Mouse (Mus musculus) liver, adult 2 months (tissue): Measurements from ENCODE around the gene Tbc1d22a. TPM values are rescaled to one million over a fixed set of nuclear protein-coding genes. Genes with fewer than 3 reads are reported as not detected.

Experiments
- DNase-seq: peaks from one replicate; pipeline ENCODE4 v3.0.0-alpha.2; 2011; ENCODE audit warnings: low read depth, low spot score; ENCODE audit errors: extremely low read depth
- H3K27ac ChIP-seq: fragments of 200-500 bp; replicated peaks from 2 replicates; pipeline ENCODE4 v1.5.1; 2012; ENCODE audit warnings: low read depth, mild to moderate bottlenecking, control low read depth, inconsistent platforms, low read length; ENCODE audit not compliant: insufficient read depth
- H3K27me3 ChIP-seq: fragments of 200-500 bp; 2 replicates; pipeline ENCODE4 v1.6.1; 2012; ENCODE audit warnings: mild to moderate bottlenecking, moderate library complexity, low read length, inconsistent platforms; ENCODE audit not compliant: control insufficient read depth, insufficient read depth
- H3K36me3 ChIP-seq: fragments of 200-500 bp; 2 replicates; pipeline ENCODE4 v1.6.1; 2012; ENCODE audit warnings: low read length, inconsistent platforms; ENCODE audit not compliant: control insufficient read depth, insufficient read depth
- H3K4me1 ChIP-seq: fragments of 200-500 bp; 2 replicates; pipeline ENCODE4 v1.6.1; 2011; ENCODE audit warnings: low read length; ENCODE audit not compliant: control insufficient read depth, insufficient read depth
- H3K4me3 ChIP-seq: fragments of 200-500 bp; 2 replicates; pipeline ENCODE4 v1.5.1; 2011; ENCODE audit warnings: low read depth, mild to moderate bottlenecking, control low read depth, low read length, moderate library complexity; ENCODE audit not compliant: insufficient read depth
- H3K79me2 ChIP-seq: fragments of 200-500 bp; 2 replicates; pipeline ENCODE4 v1.6.1; 2012; ENCODE audit warnings: inconsistent platforms, mild to moderate bottlenecking, low read length, moderate library complexity; ENCODE audit not compliant: control insufficient read depth, insufficient read depth
- H3K9ac ChIP-seq: fragments of 200-500 bp; 2 replicates; pipeline ENCODE4 v1.6.1; 2012; ENCODE audit warnings: low read depth, mild to moderate bottlenecking, control low read depth, inconsistent platforms, low read length
- CTCF ChIP-seq: fragments of 200-500 bp; IDR thresholded peaks from 2 replicates; pipeline ENCODE4 v1.5.1; 2011; ENCODE audit warnings: low read depth, low read length, control low read depth
- POLR2A ChIP-seq: fragments of 200-500 bp; IDR thresholded peaks from 2 replicates; pipeline ENCODE4 v1.6.1; 2011; ENCODE audit warnings: low read length, control low read depth; ENCODE audit not compliant: insufficient read depth; ENCODE audit errors: extremely low read depth
- WGBS: fragments of 180-500 bp; shearing (Covaris S2); methylation state at CpG from one replicate; pipeline ENCODE4 v1.1.7; 2018; 5-methylcytosine and 5-hydroxymethylcytosine counted together
- polyA plus RNA-seq: library from polyadenylated mRNA; depleted of rRNA; stranded (reverse); fragments of >200 nt; gene quantifications from 2 replicates; pipeline ENCODE4 v1.2.3, GENCODE M21; 2012
- total RNA-seq: library from RNA; depleted of rRNA; stranded (reverse); fragments of >200 nt; gene quantifications from 2 replicates; pipeline ENCODE4 v1.2.3, GENCODE M21; 2014

Tbc1d22a gene
- total and polyA plus RNA-seq, 2 experiments, result 9.6 to 14.3 TPM

DNA sequence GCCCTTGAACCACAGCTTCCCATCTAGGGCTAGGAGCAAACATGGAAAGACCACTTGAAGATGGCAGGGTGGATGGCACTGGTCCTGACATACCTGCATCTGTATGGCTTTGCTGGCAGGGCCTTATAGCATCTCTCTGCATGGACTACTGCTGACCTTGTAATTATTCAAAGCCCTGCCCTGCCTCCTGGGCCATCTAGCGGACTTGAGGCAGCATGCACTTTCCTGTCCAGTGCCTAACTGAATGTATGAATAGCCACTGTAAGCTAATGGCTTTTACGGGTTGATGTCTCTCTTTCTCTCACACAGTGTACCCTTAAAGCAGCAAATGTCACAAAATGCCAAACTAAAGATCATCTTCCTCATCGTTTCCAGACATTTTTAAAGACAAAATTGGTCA lies 245.2 kb downstream of the Tbc1d22a start:
- H3K79me2 ChIP-seq, result no peaks in the 10 kb centered on the region
- no peak for DNase-seq
- no peak overlapping the region for H3K27ac ChIP-seq
- 87% methylated on average over 3 of the region's 3 CpGs for WGBS
- H3K27me3 ChIP-seq, result no peaks in the 10 kb centered on the region
- TF ChIP-seq POLR2A (no peak), CTCF (no peak)
- no peaks in the 10 kb centered on the region for H3K4me1 ChIP-seq
- no peak overlapping the region for H3K9ac ChIP-seq
- no peaks in the 10 kb centered on the region for H3K36me3 ChIP-seq
- no peak overlapping the region for H3K4me3 ChIP-seq

DNA sequence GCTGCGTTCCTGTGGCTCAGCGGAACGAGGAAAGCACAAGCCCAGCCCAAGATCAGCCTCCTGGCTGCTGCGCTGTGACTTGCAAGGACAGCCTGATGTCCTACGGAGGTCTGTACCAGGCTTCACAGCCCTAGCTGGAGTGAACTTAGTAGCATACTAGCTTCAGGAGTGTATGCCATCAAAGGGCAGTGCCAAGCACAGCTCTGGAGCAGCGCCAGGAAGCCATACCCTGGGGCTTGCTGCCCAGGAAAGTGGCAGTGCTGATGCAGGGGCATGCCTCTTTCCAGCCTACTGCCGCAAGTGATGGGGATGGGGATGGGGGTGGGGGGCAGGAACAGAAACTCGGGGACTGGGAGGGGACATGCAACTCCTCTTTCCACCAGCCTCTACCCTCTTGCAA lies 248.4 kb downstream of the Tbc1d22a start:
- Histone ChIP-seq H3K9ac (no peak overlapping the region), H3K36me3 (no peaks in the 10 kb centered on the region), H3K79me2 (no peaks in the 10 kb centered on the region), H3K4me3 (no peak overlapping the region), H3K27ac (no peak overlapping the region), H3K27me3 (no peaks in the 10 kb centered on the region), H3K4me1 (no peaks in the 10 kb centered on the region)
- WGBS, result 91% methylated on average over 8 of the region's 8 CpGs
- no peak for DNase-seq
- TF ChIP-seq POLR2A (no peak), CTCF (no peak)

DNA sequence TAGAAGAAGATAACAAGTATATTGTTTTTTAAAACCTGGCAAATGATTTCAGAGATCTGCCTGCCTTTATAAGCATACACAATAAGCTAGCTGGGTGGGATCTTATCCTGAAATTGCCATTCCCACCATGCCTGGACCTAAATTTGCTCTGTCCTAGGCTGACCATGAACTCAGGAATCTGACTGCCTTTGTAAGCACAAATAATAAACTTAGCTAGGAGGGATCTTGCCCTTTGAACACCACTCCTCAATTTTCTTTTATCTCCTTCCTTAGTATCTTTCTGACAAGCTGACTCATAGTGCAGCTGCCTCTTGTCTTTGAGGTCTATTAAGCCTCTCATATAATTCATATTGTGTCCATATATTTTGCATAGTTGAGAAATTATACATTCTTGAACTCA lies 253.8 kb downstream of the Tbc1d22a start:
- no peak overlapping the region for H3K9ac ChIP-seq
- no peaks in the 10 kb centered on the region for H3K4me1 ChIP-seq
- no peak overlapping the region for H3K4me3 ChIP-seq
- peaks cover 2% of the 10 kb centered on the region for H3K36me3 ChIP-seq
- TF ChIP-seq POLR2A (no peak), CTCF (no peak)
- no peaks in the 10 kb centered on the region for H3K79me2 ChIP-seq
- no peaks in the 10 kb centered on the region for H3K27me3 ChIP-seq
- no peak for DNase-seq
- no peak overlapping the region for H3K27ac ChIP-seq

DNA sequence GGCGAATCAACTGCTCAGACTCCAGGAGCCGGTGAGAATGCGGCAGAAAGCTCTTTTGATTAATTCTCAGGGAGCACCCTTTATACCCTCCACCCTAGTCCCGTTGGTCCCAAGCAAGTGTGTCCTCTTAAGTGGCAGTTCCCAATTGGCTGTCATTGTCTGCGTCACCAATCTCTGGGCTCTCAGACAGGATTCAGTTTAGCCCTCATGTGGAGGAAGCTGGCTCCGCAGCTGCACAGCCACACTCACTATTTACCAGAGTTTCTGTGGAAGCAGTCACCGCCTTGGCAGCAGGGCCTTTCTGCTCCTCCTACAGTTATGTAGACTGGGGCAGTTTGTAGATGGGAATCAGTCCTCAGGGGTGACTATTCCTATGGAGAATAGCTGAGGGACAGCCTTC lies 256.9 kb downstream of the Tbc1d22a start:
- H3K36me3 ChIP-seq, result peaks cover 2% of the 10 kb centered on the region
- H3K4me3 ChIP-seq, result no peak overlapping the region
- 87% methylated on average over 7 of the region's 7 CpGs for WGBS
- H3K27ac ChIP-seq, result no peak overlapping the region
- H3K4me1 ChIP-seq, result no peaks in the 10 kb centered on the region
- H3K79me2 ChIP-seq, result no peaks in the 10 kb centered on the region
- no peak overlapping the region for H3K9ac ChIP-seq
- DNase-seq, result no peak
- TF ChIP-seq CTCF (no peak), POLR2A (no peak)
- no peaks in the 10 kb centered on the region for H3K27me3 ChIP-seq

DNA sequence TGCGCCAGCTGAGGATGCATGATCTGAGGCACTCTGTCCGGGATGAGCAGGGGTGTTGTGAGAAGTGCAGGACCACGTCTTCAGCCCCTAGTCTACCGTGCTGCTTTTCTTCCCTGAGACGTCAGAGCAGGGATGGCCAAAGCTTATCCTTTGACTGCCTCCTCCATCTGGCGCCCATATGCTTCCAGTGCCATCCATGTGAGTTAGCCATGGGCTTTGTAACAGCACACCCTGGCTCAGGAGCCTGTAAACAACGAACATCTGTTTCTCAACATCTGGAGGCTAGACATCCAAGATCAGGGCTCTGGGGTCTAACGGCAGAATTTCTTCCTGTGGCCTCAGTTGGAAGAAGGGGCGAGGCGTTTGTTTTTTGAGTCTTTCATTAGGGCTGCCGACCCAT lies 259.2 kb downstream of the Tbc1d22a start:
- no peak for DNase-seq
- Histone ChIP-seq H3K4me3 (no peak overlapping the region), H3K79me2 (no peaks in the 10 kb centered on the region), H3K4me1 (no peaks in the 10 kb centered on the region), H3K27ac (no peak overlapping the region), H3K9ac (no peak overlapping the region), H3K27me3 (no peaks in the 10 kb centered on the region), H3K36me3 (peaks cover 2% of the 10 kb centered on the region)
- WGBS, result 87% methylated on average over 11 of the region's 11 CpGs
- TF ChIP-seq POLR2A, result no peak
- no peak for TF ChIP-seq CTCF

DNA sequence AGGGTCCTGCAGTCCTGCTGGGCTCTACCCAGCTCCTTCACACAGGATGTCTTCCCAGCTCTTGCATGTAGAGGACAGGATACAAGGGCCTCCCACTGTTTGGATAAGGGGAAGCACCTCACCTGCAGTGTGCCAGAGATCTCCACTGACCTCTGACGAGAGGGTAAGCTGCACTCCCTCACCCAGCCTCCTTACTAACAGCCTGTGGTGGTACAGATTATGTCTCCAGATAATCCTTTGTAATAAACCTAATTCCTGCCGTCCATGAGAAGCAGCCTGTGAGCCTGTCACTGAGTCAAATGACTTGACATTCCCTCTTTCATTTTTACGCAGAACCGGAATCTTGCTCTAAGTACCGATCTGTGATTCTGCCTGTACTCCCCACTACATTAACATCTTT lies 260.7 kb downstream of the Tbc1d22a start:
- no peak overlapping the region for H3K4me3 ChIP-seq
- H3K79me2 ChIP-seq, result no peaks in the 10 kb centered on the region
- H3K27ac ChIP-seq, result no peak overlapping the region
- DNase-seq, result no peak
- no peak overlapping the region for H3K9ac ChIP-seq
- no peak for TF ChIP-seq POLR2A
- no peak for TF ChIP-seq CTCF
- no peaks in the 10 kb centered on the region for H3K27me3 ChIP-seq
- H3K36me3 ChIP-seq, result no peaks in the 10 kb centered on the region
- H3K4me1 ChIP-seq, result no peaks in the 10 kb centered on the region
- 90% methylated on average over 5 of the region's 5 CpGs for WGBS
